Mouse (Mus musculus): ENCODE measurements around the gene Cep162. TPM values are rescaled to one million over a fixed set of nuclear protein-coding genes. Genes with fewer than 3 reads are reported as not detected.

Gene Cep162
- polyA plus RNA-seq, 1 experiment from 2014 or later, result 12.9 TPM

DNA sequence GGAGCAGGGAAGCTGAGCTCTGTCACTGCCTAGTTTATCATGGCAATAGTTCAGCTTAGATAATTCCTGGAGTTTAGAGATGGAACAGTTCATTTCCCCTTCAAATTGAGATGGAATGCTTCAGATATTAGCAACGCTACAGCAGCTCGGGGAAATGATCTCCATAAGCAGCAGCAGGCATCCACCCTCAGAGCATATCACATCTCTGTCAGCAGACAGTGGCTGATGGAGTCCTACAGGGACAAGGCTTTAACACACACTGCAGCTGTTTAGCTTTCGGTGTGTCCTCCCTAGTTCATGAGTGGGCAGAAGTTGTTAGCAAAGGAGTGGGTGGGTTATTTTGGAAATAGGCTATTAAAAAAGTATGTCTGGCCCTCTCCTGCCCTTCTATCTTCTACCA is 58.1 kb downstream of the Cep162 start:
- Histone ChIP-seq H3K4me3 (no peak overlapping the region), H3K27me3 (ENCODE audit: poor library complexity, severe bottlenecking) (no peaks in the 10 kb centered on the region), H3K36me3 (replicated peaks) (peaks cover 91% of the 10 kb centered on the region), H3K27ac (no peak overlapping the region), H3K9me3 (peaks cover 4% of the 10 kb centered on the region), H3K4me1 (no peaks in the 10 kb centered on the region)
- 94% methylated on average over 3 of the region's 3 CpGs for WGBS
- DNase-seq (ENCODE audit: extremely low spot score, low spot score), result no peak

DNA sequence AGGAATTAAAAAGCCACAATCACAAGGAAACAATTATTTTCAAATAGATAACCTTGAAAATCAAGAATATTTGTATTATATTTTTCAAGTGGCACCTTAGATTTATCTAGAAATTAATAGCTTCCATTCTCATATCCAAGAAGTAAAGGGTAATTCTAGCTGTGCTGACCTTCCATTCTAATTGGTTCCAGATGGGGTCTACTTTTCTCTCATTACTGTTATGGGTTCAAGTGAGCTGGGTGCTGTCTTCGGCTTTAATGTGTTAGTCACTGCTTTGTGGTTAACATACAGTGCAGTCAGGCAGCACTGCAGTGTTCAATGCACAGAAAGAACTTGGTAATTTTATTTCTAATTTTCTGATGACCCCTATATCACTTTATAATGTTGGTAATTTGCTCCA is 61.6 kb downstream of the Cep162 start:
- H3K9me3 ChIP-seq, result peaks cover 16% of the 10 kb centered on the region
- no peaks in the 10 kb centered on the region for H3K27me3 ChIP-seq (ENCODE audit: poor library complexity, severe bottlenecking)
- H3K36me3 ChIP-seq (replicated peaks), result peaks cover 93% of the 10 kb centered on the region
- WGBS, result 86% methylated on average over 1 of the region's 1 CpGs
- DNase-seq (ENCODE audit: extremely low spot score, low spot score), result no peak
- no peak overlapping the region for H3K4me3 ChIP-seq
- no peaks in the 10 kb centered on the region for H3K4me1 ChIP-seq
- H3K27ac ChIP-seq, result no peak overlapping the region

DNA sequence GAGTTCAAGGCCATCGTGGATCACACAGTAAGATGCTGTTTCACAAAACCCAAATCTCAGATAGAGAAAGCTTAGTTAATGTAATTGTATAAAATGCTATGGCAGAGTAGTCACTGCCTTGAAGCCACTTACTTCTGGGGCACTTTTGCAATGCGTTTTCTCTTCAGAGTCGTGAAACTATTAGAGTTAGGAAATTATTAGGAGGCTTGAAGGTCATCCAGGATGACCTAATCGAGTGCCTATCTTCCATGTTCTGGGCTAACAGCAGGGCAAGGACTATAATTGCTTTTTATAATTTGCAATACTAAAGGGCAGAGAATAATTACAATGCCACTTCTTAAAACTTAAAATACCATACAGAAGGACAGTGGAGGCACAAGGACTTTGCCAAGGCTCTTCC is 68.0 kb downstream of the Cep162 start:
- peaks cover 12% of the 10 kb centered on the region for H3K9me3 ChIP-seq
- H3K4me3 ChIP-seq, result no peak overlapping the region
- H3K27me3 ChIP-seq (ENCODE audit: poor library complexity, severe bottlenecking), result no peaks in the 10 kb centered on the region
- 92% methylated on average over 4 of the region's 4 CpGs for WGBS
- H3K36me3 ChIP-seq (replicated peaks), result peaks cover 35% of the 10 kb centered on the region
- no peak for DNase-seq (ENCODE audit: extremely low spot score, low spot score)
- no peak overlapping the region for H3K27ac ChIP-seq
- H3K4me1 ChIP-seq, result no peaks in the 10 kb centered on the region

DNA sequence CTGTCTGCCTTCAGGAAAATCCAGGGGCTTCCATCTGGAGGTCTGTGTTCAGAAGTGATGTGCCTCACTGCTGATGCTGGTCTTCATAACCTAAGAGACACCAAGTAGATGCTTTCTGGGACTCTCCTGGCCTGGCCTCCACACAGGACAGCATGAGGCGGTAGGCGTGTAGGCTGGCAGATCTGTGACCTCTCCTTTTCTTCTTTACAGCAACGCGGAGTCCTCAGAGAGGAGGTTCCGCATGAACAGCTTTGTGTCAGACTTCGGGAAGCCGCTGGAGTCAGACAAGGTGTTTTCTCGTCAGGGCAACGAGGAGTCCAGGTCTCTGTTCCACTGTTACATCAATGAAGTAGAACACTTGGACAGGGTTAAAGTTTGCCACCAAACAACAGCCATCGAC is 73.1 kb downstream of the Cep162 start:
- Histone ChIP-seq H3K4me3 (no peak overlapping the region), H3K27me3 (ENCODE audit: poor library complexity, severe bottlenecking) (no peaks in the 10 kb centered on the region), H3K9me3 (no peaks in the 10 kb centered on the region), H3K36me3 (replicated peaks) (no peaks in the 10 kb centered on the region), H3K27ac (no peak overlapping the region), H3K4me1 (no peaks in the 10 kb centered on the region)
- no peak for DNase-seq (ENCODE audit: extremely low spot score, low spot score)
- 92% methylated on average over 10 of the region's 10 CpGs for WGBS

DNA sequence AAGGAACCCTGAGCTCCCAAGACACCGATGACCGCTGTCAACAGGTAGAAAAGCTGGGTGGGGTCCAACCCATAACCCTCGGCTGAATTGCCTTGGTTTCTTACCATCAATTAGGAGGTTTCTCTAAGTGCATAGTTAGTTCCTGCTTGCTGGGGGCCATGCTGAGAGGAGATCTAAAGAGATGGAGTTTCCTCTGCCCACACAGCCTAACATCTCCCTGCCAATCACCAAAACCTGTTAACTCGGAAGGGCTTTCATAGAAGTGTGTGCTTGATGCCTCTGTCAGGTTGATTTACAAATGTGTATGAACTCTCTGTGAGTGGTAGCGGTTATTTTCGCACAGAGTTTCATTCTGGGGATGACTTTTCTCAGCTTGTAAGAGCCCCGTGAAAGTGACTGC is 76.8 kb downstream of the Cep162 start:
- 79% methylated on average over 7 of the region's 7 CpGs for WGBS
- H3K36me3 ChIP-seq (replicated peaks), result no peaks in the 10 kb centered on the region
- H3K27ac ChIP-seq, result no peak overlapping the region
- no peak for DNase-seq (ENCODE audit: extremely low spot score, low spot score)
- H3K9me3 ChIP-seq, result no peaks in the 10 kb centered on the region
- H3K4me3 ChIP-seq, result no peak overlapping the region
- no peaks in the 10 kb centered on the region for H3K27me3 ChIP-seq (ENCODE audit: poor library complexity, severe bottlenecking)
- H3K4me1 ChIP-seq, result no peaks in the 10 kb centered on the region

DNA sequence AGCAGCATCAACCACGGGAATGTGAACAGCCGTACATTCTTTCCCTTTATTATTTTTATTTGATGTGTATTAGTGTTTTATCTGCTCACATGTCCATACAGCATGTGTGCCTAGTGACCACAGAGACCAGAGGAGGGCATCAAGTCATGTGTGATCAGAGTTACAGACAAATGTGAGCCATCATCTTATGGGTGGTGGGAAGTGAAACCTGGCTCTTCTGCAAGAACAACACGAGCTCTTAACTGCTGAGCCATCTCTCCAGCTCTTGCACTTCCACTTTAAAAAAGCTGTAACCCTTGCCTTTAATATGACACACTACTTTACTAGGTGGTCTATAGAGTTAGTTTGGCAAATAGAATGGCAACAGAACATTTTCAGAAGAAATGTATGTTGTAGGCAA is 83.8 kb downstream of the Cep162 start:
- WGBS, result 84% methylated on average over 3 of the region's 3 CpGs
- DNase-seq (ENCODE audit: extremely low spot score, low spot score), result no peak
- Histone ChIP-seq H3K4me1 (peaks cover 12% of the 10 kb centered on the region), H3K4me3 (no peak overlapping the region), H3K9me3 (no peaks in the 10 kb centered on the region), H3K36me3 (replicated peaks) (no peaks in the 10 kb centered on the region), H3K27me3 (ENCODE audit: poor library complexity, severe bottlenecking) (no peaks in the 10 kb centered on the region), H3K27ac (no peak overlapping the region)

DNA sequence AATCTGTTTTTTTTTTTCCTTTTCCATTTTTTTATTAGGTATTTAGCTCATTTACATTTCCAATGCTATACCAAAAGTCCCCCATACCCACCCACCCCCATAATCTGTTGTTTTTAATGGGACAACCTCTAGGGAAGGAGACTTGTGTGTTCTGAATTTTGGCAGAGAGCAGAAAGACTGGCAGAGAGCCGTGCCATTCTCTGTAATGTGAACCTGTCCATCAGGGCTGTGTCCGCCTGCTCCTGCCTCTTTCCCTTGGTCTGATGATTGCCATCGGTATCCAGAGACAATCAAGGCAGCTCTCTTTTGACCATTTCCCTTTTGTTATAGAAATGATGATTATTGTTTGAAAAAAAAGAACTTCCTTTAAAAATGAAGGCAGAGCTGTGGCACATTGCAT is 84.4 kb downstream of the Cep162 start:
- peaks cover 12% of the 10 kb centered on the region for H3K4me1 ChIP-seq
- H3K4me3 ChIP-seq, result no peak overlapping the region
- no peak for DNase-seq (ENCODE audit: extremely low spot score, low spot score)
- WGBS, result 84% methylated on average over 3 of the region's 3 CpGs
- no peaks in the 10 kb centered on the region for H3K36me3 ChIP-seq (replicated peaks)
- no peaks in the 10 kb centered on the region for H3K27me3 ChIP-seq (ENCODE audit: poor library complexity, severe bottlenecking)
- H3K9me3 ChIP-seq, result no peaks in the 10 kb centered on the region
- no peak overlapping the region for H3K27ac ChIP-seq

DNA sequence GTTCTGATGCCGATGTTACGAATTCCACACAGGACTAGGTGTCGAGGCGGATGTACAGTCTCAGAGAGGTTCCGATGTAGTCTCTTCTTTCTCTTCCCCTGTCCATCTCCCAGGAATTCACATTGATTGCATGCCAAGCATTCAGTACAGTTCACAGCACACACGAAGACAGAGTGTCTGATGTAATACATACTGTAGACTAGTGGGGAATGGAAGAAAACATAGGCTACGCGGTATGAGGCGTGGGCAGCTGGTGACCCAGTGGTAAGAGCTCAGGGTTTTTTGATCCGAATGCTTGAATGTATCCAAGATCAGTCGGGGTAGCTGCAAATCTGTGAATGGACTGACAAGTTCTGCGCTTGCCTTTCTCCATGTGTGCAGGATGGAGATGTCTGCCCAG is 86.2 kb downstream of the Cep162 start:
- Histone ChIP-seq H3K9me3 (no peaks in the 10 kb centered on the region), H3K4me1 (peaks cover 12% of the 10 kb centered on the region), H3K36me3 (replicated peaks) (no peaks in the 10 kb centered on the region), H3K4me3 (no peak overlapping the region), H3K27ac (no peak overlapping the region), H3K27me3 (ENCODE audit: poor library complexity, severe bottlenecking) (no peaks in the 10 kb centered on the region)
- DNase-seq (ENCODE audit: extremely low spot score, low spot score), result no peak
- 93% methylated on average over 12 of the region's 12 CpGs for WGBS

DNA sequence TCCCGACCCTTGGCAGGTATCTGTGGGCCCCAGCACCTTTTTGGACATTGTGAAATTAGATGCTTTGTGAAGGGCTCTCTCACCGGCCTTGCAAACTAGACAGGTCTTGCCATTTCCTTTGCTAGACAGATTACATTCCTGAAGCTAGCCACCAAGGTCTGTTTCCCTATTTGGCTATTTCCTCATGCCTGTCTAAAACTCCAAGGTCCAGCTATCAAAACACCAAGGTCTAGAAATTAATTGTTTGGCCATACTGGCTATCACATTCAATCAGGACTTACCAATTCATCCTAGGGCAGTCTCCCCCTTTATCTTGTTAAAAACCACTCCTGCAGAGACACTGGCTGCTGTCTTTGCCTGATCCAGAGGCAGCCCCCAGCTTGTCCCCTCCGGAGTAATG is 87.3 kb downstream of the Cep162 start:
- H3K36me3 ChIP-seq (replicated peaks), result no peaks in the 10 kb centered on the region
- no peak overlapping the region for H3K4me3 ChIP-seq
- no peak for DNase-seq (ENCODE audit: extremely low spot score, low spot score)
- peaks cover 12% of the 10 kb centered on the region for H3K4me1 ChIP-seq
- H3K27ac ChIP-seq, result no peak overlapping the region
- 62% methylated on average over 3 of the region's 3 CpGs for WGBS
- H3K27me3 ChIP-seq (ENCODE audit: poor library complexity, severe bottlenecking), result no peaks in the 10 kb centered on the region
- no peaks in the 10 kb centered on the region for H3K9me3 ChIP-seq

DNA sequence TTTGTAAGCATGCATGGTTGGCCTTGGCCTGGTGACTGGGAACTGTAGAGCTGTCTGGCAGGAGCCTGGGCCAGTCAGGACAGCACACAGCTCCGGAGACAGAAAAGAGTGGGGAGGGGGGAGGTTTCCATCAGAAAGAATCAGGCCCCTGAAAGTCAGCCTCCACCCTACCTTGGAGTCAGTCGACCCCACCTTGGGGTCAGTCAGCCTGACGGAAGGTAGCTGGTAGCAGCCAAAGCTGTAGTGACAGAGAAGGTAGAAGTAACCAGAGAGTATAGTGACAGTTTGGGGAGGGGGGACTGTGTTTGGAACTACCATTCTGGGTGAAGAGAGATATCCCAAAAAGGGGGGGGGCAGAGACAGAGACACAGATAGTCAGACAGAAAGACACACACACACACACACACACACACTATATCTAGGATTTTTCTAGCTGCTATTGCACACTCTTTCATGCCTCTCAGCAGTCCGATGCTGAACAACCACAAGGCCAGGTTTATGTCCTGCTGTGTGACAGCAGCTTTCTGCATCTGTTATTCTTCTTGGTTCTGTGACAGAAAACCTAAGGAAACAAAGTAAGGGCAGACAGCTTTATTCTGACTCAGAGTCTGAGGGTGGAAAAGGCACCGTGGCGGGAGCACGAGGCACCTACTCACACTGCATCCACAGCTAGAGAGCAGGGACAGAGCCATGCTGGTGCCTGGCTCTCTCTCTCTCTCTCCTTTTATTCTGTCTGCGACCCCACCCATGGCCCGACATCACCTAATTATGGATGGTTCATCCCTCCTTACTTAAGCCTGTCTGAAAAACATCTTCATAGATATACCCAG is 88.1 kb downstream of the Cep162 start:
- H3K27ac ChIP-seq, result no peak overlapping the region
- 74% methylated on average over 9 of the region's 9 CpGs for WGBS
- no peak for DNase-seq (ENCODE audit: extremely low spot score, low spot score)

DNA sequence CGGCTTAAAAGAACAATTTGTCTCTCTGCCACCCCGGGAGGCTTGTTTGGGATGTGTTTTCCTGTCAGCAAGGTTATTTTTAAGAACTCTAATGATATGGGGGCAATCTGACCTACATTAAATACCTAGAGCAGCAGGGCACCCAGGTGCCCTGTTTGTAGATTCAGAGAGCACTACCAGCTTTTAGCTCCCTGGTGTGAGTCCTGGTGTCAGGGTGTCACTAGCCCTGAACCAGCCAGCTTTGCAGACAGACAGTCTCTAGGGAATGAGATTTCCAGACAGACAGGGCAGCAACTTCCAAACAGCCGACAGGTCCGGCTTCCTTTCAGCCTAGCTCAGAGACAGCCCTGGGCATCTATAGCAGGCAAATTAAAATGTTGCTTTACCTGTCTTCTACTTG is 92.8 kb downstream of the Cep162 start:
- Histone ChIP-seq H3K36me3 (replicated peaks) (no peaks in the 10 kb centered on the region), H3K27ac (no peak overlapping the region), H3K27me3 (ENCODE audit: poor library complexity, severe bottlenecking) (no peaks in the 10 kb centered on the region), H3K4me1 (peaks cover 4% of the 10 kb centered on the region), H3K9me3 (no peaks in the 10 kb centered on the region), H3K4me3 (no peak overlapping the region)
- DNase-seq (ENCODE audit: extremely low spot score, low spot score), result no peak
- 90% methylated on average over 4 of the region's 4 CpGs for whole genome bisulfite sequencing

More for the DNA sequence above, 88.1 kb downstream of the Cep162 start:
- no peaks in the 10 kb centered on the region for H3K27me3 ChIP-seq (ENCODE audit: poor library complexity, severe bottlenecking)
- no peaks in the 10 kb centered on the region for H3K9me3 ChIP-seq
- no peaks in the 10 kb centered on the region for H3K36me3 ChIP-seq (replicated peaks)
- peaks cover 12% of the 10 kb centered on the region for H3K4me1 ChIP-seq
- no peak overlapping the region for H3K4me3 ChIP-seq

DNA sequence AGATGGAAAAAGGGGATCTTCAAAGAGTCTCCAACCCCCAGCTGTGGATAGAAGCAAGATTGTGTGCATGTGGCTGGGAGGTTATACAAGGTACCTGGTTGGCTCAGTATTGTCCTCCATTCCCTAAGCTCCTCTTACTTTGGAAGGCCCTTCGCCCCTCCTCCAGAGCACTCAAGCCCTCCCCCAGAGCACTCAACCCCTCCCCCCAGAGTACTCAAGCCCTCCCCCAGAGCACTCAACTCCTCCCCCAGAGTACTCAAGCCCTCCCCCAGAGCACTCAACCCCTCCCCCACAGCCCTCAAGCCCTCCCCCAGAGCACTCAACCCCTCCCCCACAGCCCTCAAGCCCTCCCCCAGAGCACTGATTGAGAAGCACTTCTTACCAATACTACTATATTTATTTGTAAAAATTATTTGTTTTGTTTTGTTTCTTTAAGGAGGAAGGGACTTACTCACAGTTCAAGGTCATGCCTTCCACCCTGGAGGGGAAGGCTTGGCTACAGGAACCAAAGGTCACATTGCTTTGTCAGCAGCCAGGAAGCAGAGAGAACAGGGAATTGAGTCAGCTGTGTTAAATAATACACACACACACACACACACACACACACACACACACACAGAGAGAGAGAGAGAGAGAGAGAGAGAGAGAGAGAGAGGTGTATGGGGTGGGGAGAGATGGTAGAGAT is 102.6 kb downstream of the Cep162 start:
- 92% methylated on average over 1 of the region's 1 CpGs for WGBS
- no peak for DNase-seq (ENCODE audit: extremely low spot score, low spot score)
- Histone ChIP-seq H3K36me3 (replicated peaks) (no peaks in the 10 kb centered on the region), H3K27ac (no peak overlapping the region), H3K9me3 (no peaks in the 10 kb centered on the region), H3K4me3 (no peak overlapping the region), H3K27me3 (ENCODE audit: poor library complexity, severe bottlenecking) (no peaks in the 10 kb centered on the region), H3K4me1 (no peaks in the 10 kb centered on the region)

DNA sequence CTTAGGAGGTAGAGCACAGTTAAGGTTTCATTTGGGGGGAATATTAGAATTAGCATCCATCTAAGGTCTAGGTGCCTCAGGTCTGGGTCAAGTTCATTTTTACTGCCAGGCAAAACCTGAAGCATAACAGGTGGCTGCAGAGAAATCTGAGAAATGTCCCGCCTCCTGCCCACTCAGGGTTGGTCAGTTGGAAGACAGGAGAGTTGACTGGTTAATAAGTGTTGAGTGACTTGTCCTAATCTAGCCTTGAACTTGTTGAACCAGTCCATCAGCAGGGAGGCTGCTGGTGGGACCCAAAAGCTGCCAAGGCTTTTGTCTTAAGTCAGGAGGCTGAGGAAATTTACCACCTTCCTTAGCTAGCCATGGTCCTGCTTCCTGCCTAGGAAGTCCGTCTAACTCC is 107.4 kb downstream of the Cep162 start:
- Histone ChIP-seq H3K27ac (no peak overlapping the region), H3K36me3 (replicated peaks) (no peaks in the 10 kb centered on the region), H3K4me1 (peaks cover 19% of the 10 kb centered on the region), H3K9me3 (no peaks in the 10 kb centered on the region), H3K4me3 (no peak overlapping the region), H3K27me3 (ENCODE audit: poor library complexity, severe bottlenecking) (peaks cover 40% of the 10 kb centered on the region)
- DNase-seq (ENCODE audit: extremely low spot score, low spot score), result no peak
- 79% methylated on average over 2 of the region's 2 CpGs for WGBS

Measured in forebrain, embryonic 10.5 days (tissue).